Mouse (Mus musculus): Measurements from ENCODE around the gene Vmn1r51. TPM values are rescaled to one million over a fixed set of nuclear protein-coding genes. Genes with fewer than 3 reads are reported as not detected.
"Not testable (repeated sequence)": the region's sequence is repeated elsewhere in the genome, so short reads cannot be mapped to it uniquely, and the experiment has no call there.

The Vmn1r51 gene
- polyA plus RNA-seq (2012; ENCODE audit: insufficient read depth, insufficient read length, low replicate concordance, missing spikeins), result not detected in 2 replicates

DNA sequence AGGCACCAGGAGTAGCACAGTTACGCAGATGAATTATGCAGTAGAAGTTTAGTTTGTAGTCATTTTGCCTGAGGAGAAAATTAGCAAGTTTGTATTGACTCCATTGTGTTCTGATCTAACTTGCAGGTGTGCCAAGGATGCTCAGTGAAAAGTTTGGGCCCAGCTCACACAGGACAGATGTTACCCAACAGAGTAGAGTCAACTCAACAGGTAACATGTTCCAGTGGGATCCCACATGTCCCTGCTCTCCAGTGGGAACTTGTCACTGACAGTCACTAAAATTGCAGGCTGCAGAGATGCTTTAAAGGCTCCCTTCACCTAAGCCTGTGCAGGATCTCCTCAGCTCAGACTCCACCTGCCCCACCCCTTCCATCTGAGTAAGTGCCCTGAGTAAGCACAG is at the start of gene Vmn1r51:
Vmn1r51 (plus strand) TSS at position 301 of the 400 bp plus-strand sequence.
- H3K27ac ChIP-seq (ENCODE audit: insufficient read depth, low read depth, low read length); H3K4me1 ChIP-seq (ENCODE audit: control insufficient read depth, insufficient read depth, low read length); H3K4me3 ChIP-seq (ENCODE audit: insufficient read depth, low read depth, low read length): not testable (repeated sequence)
- 97% methylated on average over 1 of the region's 1 CpGs for WGBS

DNA sequence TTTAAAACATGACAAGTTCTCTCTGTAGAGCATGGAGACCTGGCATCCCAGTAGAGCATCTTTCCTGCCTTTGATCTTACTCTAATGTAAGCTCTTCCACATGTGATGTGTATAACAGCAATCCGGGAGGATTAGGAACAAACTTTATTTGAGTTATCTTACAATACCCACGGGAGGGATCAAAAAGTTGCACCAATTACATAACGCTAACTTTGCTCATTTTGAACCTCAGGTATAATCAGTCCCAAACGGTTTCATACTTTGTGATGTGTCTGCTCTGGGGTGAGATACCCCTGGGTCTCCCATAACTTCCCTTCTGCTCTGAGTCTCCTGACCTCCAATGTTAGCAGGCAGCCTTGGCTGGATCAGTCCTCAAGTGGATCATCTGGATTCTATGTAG is 44.0 kb upstream of the Vmn1r51 start, which contains the start of gene Vmn1r49:
Vmn1r49 (minus strand) TSS at position 101 of the 400 bp plus-strand sequence.
- 77% methylated on average over 4 of the region's 4 CpGs for WGBS
- TF ChIP-seq CTCF (IDR thresholded peaks at IDR 0.05; ENCODE audit: insufficient read depth, low read depth, low read length) (no peak), POLR2A (IDR thresholded peaks at IDR 0.05; ENCODE audit: insufficient read depth, low read depth, low read length) (no peak)
- H3K4me3 ChIP-seq (ENCODE audit: insufficient read depth, low read depth, low read length), result no peak within 1 kb of the TSS
- no peak within 1 kb of the TSS for H3K27ac ChIP-seq (ENCODE audit: insufficient read depth, low read depth, low read length)
- H3K4me1 ChIP-seq (ENCODE audit: control insufficient read depth, insufficient read depth, low read length), result no peaks in the 10 kb centered on the region

DNA sequence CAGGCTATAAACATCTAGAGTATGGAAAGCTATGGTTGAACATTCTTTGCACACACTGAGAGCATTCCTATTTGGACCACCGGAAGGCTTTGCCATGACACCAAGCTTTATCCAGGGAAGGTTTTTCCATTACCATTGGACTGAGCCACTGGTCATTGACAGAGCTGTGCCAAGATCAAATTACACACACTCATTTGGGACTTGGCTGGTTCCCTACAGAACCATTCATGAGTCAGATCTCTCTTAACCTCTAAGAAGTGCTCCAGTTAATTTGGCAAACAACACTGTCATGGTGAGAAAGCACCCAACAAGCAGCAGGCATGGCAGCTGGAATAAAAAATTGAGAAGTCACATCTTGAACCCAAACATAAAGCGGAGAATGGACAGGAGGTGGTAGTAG is 21.8 kb upstream of the Vmn1r51 start:
- no peaks in the 10 kb centered on the region for H3K4me1 ChIP-seq (ENCODE audit: control insufficient read depth, insufficient read depth, low read length)
- 88% methylated on average over 2 of the region's 2 CpGs for WGBS
- no peak overlapping the region for H3K4me3 ChIP-seq (ENCODE audit: insufficient read depth, low read depth, low read length)
- TF ChIP-seq POLR2A (IDR thresholded peaks at IDR 0.05; ENCODE audit: insufficient read depth, low read depth, low read length), result no peak
- TF ChIP-seq CTCF (IDR thresholded peaks at IDR 0.05; ENCODE audit: insufficient read depth, low read depth, low read length), result no peak
- no peak overlapping the region for H3K27ac ChIP-seq (ENCODE audit: insufficient read depth, low read depth, low read length)

DNA sequence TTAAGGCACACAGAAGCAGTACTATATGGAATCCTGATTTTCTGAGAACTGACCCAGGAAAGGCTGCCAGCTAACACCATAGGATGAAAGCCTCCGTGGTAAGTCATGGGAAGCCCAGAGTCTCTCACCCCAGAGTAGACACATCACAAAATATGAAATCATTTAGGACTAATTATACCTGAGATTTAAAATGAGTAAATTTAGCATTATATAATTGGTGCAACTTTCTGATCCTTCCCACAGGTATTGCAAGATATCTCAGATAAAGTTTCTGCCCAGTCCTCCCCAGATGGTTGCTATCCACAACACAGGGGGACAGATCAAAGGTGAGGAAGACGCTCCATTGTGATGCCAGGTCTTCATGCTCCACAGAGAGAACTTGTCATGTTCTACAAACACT is 21.3 kb upstream of the Vmn1r51 start, which contains the start of gene Vmn1r50:
Vmn1r50 (plus strand) TSS at position 301 of the 400 bp plus-strand sequence.
- no peak for TF ChIP-seq CTCF (IDR thresholded peaks at IDR 0.05; ENCODE audit: insufficient read depth, low read depth, low read length)
- TF ChIP-seq POLR2A (IDR thresholded peaks at IDR 0.05; ENCODE audit: insufficient read depth, low read depth, low read length), result no peak
- Histone ChIP-seq H3K27ac (ENCODE audit: insufficient read depth, low read depth, low read length) (no peak within 1 kb of the TSS), H3K4me3 (ENCODE audit: insufficient read depth, low read depth, low read length) (no peak within 1 kb of the TSS), H3K4me1 (ENCODE audit: control insufficient read depth, insufficient read depth, low read length) (no peaks in the 10 kb centered on the region)
- WGBS, result 56% methylated on average over 2 of the region's 2 CpGs

DNA sequence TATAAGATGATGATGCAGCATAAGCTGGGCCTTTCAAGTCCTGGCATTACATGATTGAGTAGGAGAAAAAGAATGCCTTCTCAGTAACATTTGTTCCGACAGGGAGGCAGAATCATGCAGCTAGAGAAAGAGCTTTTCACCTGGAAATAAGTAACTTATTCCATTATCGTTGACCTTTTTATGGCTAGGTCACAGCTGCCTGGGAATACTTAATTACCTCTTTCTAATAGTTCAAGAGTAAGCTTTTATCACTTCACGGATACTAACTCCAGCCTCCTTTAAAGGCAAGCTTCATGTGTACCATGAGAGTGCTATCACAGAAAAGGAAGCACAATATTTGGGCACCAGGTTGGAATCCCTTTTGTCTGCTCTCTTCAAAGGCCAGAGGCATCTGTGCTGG is 37.7 kb downstream of the Vmn1r51 start:
- Histone ChIP-seq H3K4me3 (ENCODE audit: insufficient read depth, low read depth, low read length) (no peak overlapping the region), H3K4me1 (ENCODE audit: control insufficient read depth, insufficient read depth, low read length) (no peaks in the 10 kb centered on the region), H3K27ac (ENCODE audit: insufficient read depth, low read depth, low read length) (no peak overlapping the region)
- TF ChIP-seq CTCF (IDR thresholded peaks at IDR 0.05; ENCODE audit: insufficient read depth, low read depth, low read length) (no peak), POLR2A (IDR thresholded peaks at IDR 0.05; ENCODE audit: insufficient read depth, low read depth, low read length) (no peak)
- 86% methylated on average over 3 of the region's 3 CpGs for WGBS

DNA sequence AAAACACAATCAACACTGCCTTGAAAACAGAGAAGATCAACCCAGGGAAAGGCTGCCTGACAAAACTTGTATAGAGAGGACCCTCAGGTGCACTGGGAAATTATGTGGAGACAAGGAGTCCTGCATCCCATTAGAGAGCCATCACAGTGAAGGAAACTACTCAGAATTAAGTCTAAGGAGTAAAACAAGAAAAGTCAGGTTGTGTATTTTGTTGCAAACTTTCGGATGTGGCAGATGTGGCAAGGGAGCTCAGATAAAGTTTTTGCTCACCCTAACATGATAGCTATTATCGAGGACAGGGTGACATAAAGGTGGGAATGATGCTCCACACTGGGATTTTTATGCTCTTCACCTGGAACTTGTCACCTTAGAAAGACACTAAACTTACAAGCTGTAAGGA is 52.1 kb downstream of the Vmn1r51 start, which contains the start of gene Vmn1r52:
Vmn1r52 (plus strand) TSS at position 301 of the 400 bp plus-strand sequence.
- H3K4me3 ChIP-seq (ENCODE audit: insufficient read depth, low read depth, low read length), result no peak within 1 kb of the TSS
- H3K27ac ChIP-seq (ENCODE audit: insufficient read depth, low read depth, low read length), result no peak within 1 kb of the TSS
- no peak for TF ChIP-seq CTCF (IDR thresholded peaks at IDR 0.05; ENCODE audit: insufficient read depth, low read depth, low read length)
- H3K4me1 ChIP-seq (ENCODE audit: control insufficient read depth, insufficient read depth, low read length), result no peaks in the 10 kb centered on the region
- 73% methylated on average over 2 of the region's 2 CpGs for WGBS

Other genes with a start within 250 kb of the Vmn1r51 start
- gene Vmn1r42, start 246.2 kb upstream of the Vmn1r51 start, polyA plus RNA-seq (2012; ENCODE audit: insufficient read depth, insufficient read length, low replicate concordance, missing spikeins), result not detected in 2 replicates
- gene Vmn1r43, start 246.2 kb upstream of the Vmn1r51 start, polyA plus RNA-seq (2012; ENCODE audit: insufficient read depth, insufficient read length, low replicate concordance, missing spikeins), result not detected in 2 replicates
- gene Vmn1r44, start 238.9 kb upstream of the Vmn1r51 start, polyA plus RNA-seq (2012; ENCODE audit: insufficient read depth, insufficient read length, low replicate concordance, missing spikeins), result not detected in 2 replicates
- gene Vmn1r45, start 182.0 kb upstream of the Vmn1r51 start, polyA plus RNA-seq (2012; ENCODE audit: insufficient read depth, insufficient read length, low replicate concordance, missing spikeins), result not detected in 2 replicates
- gene Vmn1r46, start 153.3 kb upstream of the Vmn1r51 start, polyA plus RNA-seq (2012; ENCODE audit: insufficient read depth, insufficient read length, low replicate concordance, missing spikeins), result not detected in 2 replicates
- not detected in 2 replicates for gene Vmn1r47, start 106.4 kb upstream of the Vmn1r51 start, polyA plus RNA-seq (2012; ENCODE audit: insufficient read depth, insufficient read length, low replicate concordance, missing spikeins)
- gene Vmn1r48, start 85.8 kb upstream of the Vmn1r51 start, polyA plus RNA-seq (2012; ENCODE audit: insufficient read depth, insufficient read length, low replicate concordance, missing spikeins), result not detected in 2 replicates
- gene Vmn1r49, start 44.1 kb upstream of the Vmn1r51 start, polyA plus RNA-seq (2012; ENCODE audit: insufficient read depth, insufficient read length, low replicate concordance, missing spikeins), result not detected in 2 replicates
- not detected in 2 replicates for gene Vmn1r50, start 21.2 kb upstream of the Vmn1r51 start, polyA plus RNA-seq (2012; ENCODE audit: insufficient read depth, insufficient read length, low replicate concordance, missing spikeins)
- not detected in 2 replicates for gene Vmn1r52, start 52.2 kb downstream of the Vmn1r51 start, polyA plus RNA-seq (2012; ENCODE audit: insufficient read depth, insufficient read length, low replicate concordance, missing spikeins)
- gene V1ra8, start 80.2 kb downstream of the Vmn1r51 start, polyA plus RNA-seq (2012; ENCODE audit: insufficient read depth, insufficient read length, low replicate concordance, missing spikeins), result not detected in 2 replicates
- not detected in 2 replicates for gene Vmn1r53, start 101.8 kb downstream of the Vmn1r51 start, polyA plus RNA-seq (2012; ENCODE audit: insufficient read depth, insufficient read length, low replicate concordance, missing spikeins)
- gene Vmn1r54, start 123.7 kb downstream of the Vmn1r51 start, polyA plus RNA-seq (2012; ENCODE audit: insufficient read depth, insufficient read length, low replicate concordance, missing spikeins), result not detected in 2 replicates
- not detected in 2 replicates for gene BC048671, start 178.6 kb downstream of the Vmn1r51 start, polyA plus RNA-seq (2012; ENCODE audit: insufficient read depth, insufficient read length, low replicate concordance, missing spikeins)
- gene Chst13, start 202.6 kb downstream of the Vmn1r51 start, polyA plus RNA-seq (2012; ENCODE audit: insufficient read depth, insufficient read length, low replicate concordance, missing spikeins), result not detected in 2 replicates
- not detected in 2 replicates for gene Uroc1, start 210.7 kb downstream of the Vmn1r51 start, polyA plus RNA-seq (2012; ENCODE audit: insufficient read depth, insufficient read length, low replicate concordance, missing spikeins)
- not detected in 2 replicates for gene Zxdc, start 246.9 kb downstream of the Vmn1r51 start, polyA plus RNA-seq (2012; ENCODE audit: insufficient read depth, insufficient read length, low replicate concordance, missing spikeins)

Data from olfactory bulb, adult 2 months (tissue).